Mouse (Mus musculus) regulatory T cell (primary cell): ENCODE measurements around the gene Awat1.

Source experiments
- in situ Hi-C: fragments of 300-600 bp; cut with MboI, MseI; formaldehyde crosslinking; loops from one replicate; pipeline ENCODE4 v1.15.1; 2025; ENCODE audit warnings: high pct_unique_total_duplicates

Gene Awat1

DNA sequence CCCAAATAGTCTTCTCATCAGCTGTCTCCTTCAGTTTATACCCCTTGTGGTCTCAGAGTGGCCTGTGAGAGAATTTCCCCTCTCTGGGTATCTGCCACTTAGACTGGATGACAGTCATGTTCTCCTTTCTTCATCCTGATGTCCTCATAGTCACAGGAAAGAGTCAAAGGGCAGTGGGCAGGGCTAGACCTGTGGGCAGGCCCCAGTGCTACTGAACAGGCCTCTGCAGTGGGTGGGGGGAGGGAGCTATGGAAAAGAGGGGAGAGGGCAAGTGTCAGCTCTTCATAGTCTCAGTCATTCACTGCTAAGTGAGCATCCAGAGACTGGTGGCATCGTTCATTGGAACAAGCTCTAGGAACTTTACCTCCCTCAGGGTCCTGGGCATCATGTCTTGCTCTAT lies at the start of gene Awat1:
TSS of gene Awat1 (plus strand) at position 301 of the 400 bp plus-strand sequence.
- in situ Hi-C loops: no loop called here

DNA sequence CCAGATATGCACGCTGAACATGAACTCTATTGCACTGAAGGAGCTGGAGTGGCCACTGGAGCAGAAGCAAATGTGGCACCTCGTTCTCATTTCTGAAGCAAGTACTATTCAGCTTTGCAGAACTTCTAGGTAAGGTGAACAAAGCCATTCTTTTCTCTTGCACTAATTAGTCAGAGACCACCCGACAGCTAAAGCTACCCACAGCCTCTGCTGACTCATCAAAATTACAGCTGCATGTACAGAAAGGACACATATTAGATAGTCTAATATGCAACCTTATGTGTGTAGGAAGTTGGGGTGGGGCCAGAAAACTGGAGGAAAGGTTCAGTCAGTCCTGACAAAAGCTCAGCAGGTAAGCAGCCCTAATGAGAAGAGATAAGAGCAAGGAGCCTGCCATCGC lies 47.6 kb upstream of the Awat1 start, which contains the start of gene Dgat2l6:
TSS of gene Dgat2l6 (plus strand) at position 368 of the 400 bp plus-strand sequence.
- in situ Hi-C loops: no loop called here

DNA sequence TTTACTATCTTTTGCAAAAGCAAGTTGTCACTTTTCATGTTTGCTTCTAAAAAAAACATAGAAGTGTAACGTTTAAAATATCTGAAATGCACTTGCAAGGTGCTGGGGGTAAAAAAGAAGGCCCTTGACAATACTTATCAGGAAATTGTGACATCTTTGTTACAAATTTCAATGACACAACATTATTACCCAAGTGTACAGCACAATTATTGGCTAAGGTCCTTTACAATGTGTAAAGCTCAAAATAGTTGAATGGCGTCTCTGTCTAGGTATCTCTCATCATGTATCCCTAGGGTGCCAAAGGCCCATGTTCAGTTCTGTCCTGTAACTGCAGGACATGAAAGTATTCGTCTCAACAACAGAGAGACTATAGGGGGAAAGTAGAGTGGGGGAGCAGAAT lies 16.0 kb upstream of the Awat1 start:
- in situ Hi-C loops: no loop called here

DNA sequence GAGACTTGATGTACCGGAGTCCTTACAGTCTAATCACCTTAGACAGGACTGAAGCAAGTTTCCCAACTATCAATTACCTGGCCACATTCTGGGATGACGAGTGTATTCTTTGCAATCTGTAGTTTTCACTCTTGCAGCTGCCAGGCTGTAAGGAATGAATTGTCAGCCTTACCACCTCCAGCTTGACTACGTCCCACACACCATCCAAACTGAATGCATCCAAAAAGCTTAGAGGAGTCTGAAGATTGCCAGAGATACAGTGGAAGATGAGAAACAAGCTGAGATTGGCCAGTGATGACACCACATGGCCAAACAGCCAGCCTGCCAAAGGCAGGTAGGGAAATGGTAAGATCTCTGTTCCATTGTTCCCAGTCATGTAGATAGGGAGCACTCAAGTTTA lies 6.4 kb upstream of the Awat1 start:
- in situ Hi-C loops: no loop called here

DNA sequence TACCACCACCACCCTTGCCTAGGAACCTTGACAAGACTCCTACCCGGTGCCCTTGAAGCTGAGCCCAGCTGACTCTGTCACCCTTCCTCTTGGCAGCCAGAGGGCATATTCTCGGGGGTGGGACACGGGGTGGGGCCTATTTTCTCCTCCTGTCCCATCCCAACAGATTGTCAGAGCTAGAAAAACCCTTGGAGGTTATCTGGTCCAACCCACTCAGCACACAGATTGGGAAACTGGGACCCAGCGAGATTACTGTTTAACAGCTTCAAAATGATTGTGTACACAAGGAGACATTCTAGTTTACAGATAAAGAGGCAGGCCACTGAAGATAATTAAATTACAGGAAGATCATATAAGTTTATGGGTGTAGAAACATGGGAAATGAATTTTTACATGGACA lies 22.7 kb downstream of the Awat1 start, which contains the start of gene P2ry4:
TSS of gene P2ry4 (minus strand) at position 79 of the 400 bp plus-strand sequence.
- in situ Hi-C loops: no loop called here

DNA sequence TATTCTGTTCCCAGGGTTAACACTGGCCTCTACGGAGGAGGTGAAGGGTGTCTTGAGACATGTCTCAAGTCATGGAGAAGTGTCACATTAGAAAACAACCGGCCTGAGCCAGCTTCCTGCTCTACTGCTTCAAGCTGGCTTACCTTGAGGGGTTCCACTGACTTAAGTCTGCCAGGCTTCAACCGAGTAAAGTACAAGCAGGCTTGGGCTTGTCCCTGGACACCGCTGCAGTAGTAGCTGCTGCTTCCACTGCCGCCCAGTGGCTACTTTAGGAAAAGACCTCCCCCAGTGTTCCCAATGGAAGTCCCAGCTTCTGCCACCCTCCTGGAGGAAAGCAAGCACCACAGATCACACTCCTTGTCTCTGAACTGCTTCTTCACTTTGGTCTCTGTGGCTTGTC lies 25.4 kb downstream of the Awat1 start:
- in situ Hi-C loops: no loop called here

DNA sequence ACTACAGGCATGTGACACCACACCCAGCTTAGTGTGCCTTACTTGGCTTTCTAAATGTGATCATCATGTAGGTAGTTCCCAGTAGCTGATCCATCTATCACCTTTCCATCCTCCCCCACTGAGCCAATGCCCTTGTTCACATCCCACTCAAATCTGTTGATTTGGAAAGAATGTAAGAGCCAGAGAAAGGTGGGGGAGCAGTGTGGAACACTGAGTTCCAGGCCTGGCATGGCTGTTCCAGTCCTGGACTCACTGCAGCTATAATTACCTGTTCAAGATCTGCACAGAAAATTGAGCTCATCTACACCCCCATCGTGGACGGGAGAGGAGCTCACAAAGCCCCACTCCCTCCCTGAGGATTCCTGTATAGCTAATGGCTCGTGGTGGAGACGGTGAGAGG lies 27.7 kb downstream of the Awat1 start:
- in situ Hi-C loops: loop anchor here (10.0 kb wide), 1 partner anchor 1905 kb away; the partner anchor contains the start of gene Hdac8

DNA sequence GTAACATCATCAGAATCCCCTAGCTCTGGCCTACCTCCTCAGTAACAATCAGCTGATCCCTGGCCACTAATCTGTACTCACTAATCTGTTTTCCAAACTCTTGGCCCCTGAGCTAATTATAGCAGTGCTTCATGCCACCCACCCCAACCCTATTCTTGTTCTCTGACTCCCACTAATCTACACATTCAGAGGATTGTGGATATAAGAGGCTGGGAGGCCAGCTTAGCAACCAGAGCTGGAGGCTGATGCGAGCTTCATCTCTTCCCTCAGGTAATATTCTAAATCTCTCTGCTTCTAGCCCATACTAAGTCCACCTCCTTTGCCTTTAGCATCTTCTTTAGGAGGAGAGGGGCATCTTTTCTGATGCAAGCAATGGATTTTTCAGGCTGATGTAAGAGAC lies 33.3 kb downstream of the Awat1 start, which contains the start of gene Arr3:
TSS of gene Arr3 (plus strand) at position 184 of the 400 bp plus-strand sequence.
- in situ Hi-C loops: loop anchor here (10.0 kb wide), 1 partner anchor 1899 kb away; the partner anchor contains the start of gene Hdac8

DNA sequence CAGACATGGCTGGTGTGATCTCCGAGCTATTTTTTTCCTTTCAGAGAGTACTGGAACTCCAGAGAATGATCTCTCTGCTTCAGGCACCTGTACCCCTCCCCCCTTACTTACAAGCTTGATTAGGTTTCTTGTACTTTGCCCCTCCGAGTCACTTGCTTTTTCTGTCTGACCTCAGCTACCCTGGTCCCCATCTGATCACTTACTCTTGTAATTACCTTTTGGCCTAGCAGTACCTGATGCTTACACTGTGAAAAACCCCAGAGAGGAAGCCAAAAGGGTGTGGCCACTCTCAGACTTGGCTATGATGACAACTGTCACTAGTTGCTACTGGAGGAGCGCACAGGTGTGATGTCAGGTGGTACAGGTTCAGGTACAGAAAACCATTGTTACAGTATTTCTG lies 46.4 kb downstream of the Awat1 start:
- in situ Hi-C loops: no loop called here

DNA sequence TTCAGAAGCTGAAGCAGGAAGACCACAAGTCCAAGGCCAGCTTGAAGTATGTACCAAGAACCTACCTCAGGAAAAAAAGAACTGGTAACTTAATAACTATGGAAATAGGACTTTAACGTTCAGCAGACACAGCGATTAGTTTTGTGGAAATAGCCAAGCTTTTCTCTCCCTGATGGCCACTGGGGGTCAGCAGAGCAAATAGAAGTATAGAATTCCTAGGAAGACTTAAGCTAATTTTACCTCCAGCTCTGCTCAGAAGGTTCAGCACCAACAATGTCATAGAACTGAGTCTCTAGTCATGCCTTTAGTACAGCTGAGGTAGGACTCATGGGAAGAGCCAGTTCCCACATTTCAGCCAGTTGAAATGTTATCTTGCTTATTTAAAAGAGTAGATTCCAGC lies 49.3 kb downstream of the Awat1 start:
- in situ Hi-C loops: no loop called here

DNA sequence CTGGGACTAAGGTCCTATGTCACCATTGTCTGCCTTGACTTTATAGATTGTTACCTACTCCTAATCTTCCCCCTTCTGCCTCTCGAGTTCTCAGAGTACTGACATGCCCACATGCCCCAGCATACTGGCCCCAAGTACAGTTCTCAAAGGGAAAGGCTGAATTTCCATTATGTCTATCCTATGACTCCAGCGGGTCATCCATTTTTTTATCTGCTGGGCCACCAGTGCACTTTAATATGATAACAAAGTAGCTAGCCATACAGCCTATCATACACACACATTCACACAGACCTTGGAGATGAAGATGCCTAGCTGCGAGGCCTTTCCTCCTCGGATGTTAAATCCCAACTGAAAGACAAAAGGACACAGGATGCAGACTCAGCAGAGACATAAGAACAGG lies 52.2 kb downstream of the Awat1 start:
- in situ Hi-C loops: no loop called here

DNA sequence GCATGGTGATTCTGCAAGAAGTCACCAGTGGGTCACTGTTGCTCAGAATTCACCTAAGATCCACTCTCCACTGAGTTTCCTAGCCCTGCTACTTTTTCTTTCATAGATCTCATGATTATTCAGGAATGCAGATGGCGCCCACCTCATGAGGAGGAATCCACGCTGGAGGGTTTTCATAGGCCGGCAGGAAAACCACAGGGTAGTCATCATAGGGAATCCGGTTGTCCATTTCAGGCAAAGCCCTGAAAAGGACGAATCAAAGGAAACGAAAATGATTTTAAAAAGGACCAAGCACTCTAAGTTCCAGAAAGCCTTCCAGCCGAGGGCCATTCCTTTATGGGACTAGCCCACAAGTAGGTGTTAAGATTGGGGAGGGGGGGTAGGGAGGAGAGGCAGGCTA lies 53.1 kb downstream of the Awat1 start:
- in situ Hi-C loops: no loop called here

DNA sequence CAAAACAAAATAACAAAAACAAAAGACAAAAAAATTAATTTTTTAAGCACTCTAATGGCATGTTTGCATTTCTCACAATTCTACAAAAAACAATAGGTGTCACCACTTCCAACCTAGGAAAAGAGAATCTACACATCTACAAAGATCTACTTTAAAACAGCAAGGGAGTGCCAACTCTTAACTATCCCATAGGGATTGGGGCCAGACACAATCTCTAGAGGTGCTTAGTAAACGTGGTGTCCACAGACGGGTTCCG lies 53.4 kb downstream of the Awat1 start, which contains the start of gene Kif4:
TSS of gene Kif4 (plus strand) at position 192 of the 256 bp plus-strand sequence.
- in situ Hi-C loops: no loop called here

DNA sequence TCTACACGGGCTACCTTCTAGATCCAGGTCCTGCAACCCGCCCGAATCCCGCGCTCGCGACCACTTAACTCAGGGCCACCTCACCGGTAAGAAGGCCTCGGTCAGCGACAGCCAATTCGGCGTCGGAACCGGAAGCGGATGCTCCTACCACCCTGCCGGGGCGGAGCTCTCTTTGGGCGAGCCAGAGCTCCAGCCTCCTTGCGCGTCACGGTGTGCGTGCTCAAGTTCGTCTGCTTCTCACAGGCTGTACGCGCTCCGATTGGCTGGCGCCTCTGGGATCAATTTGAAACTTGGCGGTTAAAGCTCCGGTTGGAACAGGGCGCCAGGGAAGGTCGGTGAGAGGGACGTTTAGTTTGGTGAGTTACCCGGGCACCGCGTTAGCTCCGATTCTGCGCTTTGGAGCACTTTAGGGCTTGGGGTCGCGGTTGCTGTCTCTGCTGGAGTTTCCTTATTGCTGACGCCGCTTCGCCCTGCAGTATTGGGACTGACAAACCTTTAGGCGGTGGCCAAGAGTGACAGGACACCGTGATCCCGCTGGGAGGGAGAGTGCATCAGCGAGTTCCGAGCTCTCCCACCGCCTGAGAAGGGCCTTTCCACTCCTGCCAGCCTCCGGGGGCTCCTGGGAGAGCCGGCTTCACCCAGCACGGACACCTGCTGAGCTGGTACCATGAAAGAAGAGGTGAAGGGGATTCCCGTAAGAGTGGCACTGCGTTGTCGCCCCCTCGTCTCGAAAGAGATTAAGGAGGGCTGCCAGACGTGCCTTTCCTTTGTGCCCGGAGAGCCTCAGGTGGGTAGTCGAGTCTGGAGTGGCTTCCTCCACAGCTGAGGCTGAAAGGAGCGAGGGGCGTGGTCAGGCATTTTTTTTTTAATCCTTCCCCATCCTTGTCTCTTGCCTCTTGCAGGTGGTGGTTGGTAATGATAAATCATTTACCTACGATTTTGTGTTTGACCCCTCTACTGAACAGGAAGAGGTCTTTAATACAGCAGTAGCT lies 54.0 kb downstream of the Awat1 start, which contains the start of gene Pdzd11:
TSS of gene Pdzd11 (minus strand) at position 767 of the 992 bp plus-strand sequence.
- in situ Hi-C loops: no loop called here
